Mouse (Mus musculus) cerebellum, adult 8-10 months (tissue): ENCODE measurements around the gene Tjap1.

ENCODE experiments used
- DNase-seq: peaks from one replicate; pipeline ENCODE4 v3.0.0; 2022

Tjap1 gene

DNA sequence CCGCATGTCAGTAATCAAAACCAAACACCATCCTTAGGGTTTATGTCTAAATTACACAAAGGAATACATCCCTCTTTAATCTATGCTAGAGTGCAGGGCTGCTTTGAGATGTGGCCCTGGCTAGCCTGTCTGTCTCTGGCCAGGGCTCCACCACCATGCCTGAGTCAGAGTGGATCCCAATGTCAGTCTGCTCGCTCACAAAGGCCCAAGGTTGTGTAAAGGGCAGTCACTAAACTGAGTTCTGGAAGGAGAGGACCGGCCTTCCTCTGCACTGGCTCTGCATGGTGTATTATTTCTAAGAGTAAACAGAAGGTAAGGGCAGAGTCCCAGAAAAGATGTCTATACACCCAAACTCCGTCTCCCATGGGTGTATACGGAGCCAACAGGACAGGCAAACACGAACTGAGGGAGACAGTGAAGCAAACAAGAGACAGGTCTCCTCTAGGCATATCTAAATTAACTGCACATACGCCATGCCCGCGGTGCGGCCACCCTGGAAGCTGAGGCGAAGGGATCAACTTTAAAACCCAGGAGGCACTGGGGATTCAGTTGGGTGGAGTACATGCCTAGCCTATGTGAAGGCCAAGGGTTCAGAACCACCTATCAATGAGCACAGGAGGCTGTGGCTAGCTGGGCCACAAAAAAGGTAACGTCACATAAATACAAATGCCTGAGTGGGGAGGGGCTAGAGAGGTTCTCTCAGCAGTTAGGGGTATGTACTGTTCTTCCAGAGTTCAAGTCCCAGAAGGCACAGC, 4.6 kb downstream of the Tjap1 start:
- DNase-seq, result no peak

GRCm38 (mm10) chr17:46277586-46277985, 5.2 kb downstream of the Tjap1 start:
- DNase-seq, result no peak

DNA sequence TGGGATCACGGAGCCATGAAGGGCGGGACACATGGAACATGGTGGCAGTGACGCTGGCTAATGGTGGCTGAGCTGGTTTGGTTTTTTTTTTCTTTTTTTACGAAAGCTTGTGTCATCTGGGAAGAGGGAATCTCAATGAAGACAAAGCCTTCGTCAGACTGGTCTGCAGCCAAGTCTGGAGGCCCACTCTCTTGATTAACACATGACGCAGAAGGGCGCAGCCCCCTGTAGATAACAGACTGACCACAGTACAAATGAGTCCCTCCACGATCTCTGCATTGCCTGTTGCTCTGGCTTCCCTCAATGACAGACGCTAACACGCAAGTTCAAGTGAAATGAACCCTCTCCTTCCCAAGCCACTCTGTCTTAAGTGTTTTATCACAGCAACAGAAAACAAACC, 7.3 kb downstream of the Tjap1 start:
- no peak for DNase-seq

- no peak for DNase-seq
These were observed 7.8 kb downstream of the Tjap1 start for GRCm38 (mm10) chr17:46275034-46275433.

DNA sequence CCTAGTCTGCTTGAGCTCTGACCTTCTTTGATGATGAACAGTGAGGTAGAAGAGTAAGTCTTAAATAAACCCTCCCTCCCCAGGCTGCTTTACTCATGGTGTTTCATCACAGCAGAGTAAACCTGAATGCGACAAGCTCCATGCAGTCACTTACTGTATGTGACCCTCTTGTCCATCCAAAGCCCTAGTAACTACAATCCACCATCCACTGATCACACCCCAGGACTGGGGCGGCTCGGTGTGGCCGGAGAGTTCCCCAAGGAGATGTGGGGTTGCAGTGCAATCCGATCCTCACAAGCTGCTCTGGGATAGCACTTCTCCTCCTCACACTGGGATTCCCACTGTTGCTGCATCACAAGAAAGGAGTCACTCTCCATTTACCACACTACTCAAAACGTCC, 8.4 kb downstream of the Tjap1 start:
- no peak for DNase-seq

DNA sequence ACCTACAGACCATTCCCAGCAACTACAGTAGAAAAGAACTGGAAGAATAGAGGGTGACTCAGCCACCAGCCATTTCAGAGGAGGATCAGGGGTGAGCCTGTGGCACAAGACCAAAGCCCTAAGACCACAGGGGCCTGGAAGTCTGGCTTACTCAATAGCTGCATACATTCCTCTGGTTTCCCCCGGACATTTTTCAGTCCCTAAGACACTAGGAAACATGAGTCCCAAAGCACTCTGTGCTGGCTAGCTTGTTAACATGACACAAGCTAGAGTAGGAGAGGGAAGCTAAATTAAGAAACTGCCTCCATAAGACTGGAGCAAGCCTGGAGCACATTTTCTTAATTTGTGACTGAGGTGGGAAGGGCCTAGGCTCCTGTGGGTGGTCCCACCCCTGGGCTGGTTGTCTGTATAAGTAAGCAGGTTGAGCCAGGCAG, 9.0 kb downstream of the Tjap1 start:
- no peak for DNase-seq

DNA sequence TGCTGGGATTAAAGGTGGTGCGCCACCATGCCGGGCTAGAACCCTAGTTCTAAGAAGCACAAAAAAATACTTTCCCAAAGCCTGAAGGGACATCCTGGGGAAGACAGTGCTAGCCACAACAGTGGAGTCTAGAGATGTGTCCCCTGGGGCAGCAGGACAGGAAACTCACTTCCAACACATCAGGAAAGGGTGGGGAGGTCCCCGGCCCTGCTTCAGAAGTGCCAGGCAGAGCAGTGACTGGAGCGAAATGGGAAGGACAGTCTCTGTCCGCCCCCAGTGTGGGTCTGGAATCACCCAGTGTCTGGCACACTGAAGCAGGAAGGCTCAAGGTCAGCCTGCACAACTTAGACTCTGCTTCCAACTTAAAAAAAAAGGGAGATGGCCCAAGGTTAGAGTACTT, 10.2 kb downstream of the Tjap1 start:
- DNase-seq, result no peak

- no peak for DNase-seq
These were observed 10.8 kb downstream of the Tjap1 start for GRCm38 (mm10) chr17:46272058-46272457.

DNA sequence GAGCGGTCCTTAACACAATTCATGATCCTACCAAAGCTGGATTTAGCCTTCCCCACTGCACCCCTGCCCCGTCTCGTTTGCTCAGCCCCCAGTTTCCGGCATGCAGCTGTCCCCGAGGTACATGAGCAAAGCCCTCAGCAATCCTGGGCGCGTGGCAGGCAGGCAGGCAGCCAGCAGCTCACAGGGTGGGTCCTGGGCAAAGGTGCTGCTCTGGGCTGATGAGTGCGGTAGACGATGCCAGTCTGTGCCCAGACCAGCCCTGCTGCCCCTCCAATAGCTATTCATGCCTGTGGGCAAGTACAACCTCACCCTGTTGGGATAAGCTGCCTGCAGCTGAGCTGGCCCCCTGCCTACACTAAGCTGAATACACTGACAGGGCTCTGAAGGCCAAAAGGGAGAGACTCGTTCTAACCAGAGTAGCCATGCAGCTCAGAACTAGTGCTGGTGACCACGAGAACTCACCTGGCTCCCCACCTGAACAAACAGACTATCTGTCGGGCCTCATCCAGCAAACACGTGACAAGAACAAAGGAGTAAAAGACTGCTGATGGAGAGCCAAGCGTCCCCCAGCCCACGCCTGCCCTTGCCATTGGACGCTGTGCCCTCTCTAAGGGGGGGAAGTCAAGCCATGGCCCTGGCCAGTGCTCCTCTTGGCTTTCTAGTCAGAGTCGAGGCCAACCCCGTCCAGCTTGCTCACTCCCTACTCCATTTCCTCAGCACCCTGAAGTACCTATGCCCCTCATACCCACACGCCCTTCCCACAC, 12.9 kb downstream of the Tjap1 start:
- no peak for DNase-seq

- DNase-seq, result no peak
These were observed 14.7 kb downstream of the Tjap1 start for GRCm38 (mm10) chr17:46268026-46268720.

GRCm38 (mm10) chr17:46267511-46267910, 15.3 kb downstream of the Tjap1 start:
- no peak for DNase-seq

GRCm38 (mm10) chr17:46266986-46267385, 15.8 kb downstream of the Tjap1 start:
- DNase-seq, result no peak

DNA sequence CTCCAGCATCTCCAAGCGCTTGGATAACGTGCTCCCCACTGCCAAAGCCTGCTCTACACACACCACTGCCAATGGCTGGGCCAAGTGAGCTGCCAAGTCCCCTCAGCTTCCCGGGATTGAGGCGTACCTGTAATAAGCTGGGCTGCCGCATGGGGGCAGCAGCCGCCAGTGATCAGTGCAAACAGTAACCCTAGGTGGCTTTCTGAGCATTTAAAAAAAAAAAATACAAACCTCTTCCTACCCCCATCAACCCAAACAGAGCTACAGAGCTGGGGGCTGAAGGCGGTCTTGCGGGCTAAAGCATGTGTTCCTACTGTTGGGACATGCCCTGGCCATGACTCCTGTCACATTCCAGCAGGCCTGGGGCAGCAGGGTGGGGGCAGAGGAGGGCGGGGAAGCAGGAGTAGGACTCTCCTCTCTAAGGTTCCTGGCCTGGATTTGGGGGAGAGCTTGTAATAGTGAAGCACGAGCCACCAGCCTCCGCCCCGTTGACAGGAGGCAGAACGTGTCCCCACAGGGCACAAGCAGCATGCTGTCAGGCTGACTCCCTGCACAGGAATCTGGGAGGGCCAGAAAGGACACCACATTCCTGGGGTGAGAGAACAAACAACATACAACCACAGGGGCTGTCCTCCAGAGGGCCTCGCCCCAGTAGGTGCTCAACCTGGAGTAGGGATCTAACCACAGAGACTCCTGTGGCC, 16.8 kb downstream of the Tjap1 start:
- DNase-seq, result peak; percentile 86

DNA sequence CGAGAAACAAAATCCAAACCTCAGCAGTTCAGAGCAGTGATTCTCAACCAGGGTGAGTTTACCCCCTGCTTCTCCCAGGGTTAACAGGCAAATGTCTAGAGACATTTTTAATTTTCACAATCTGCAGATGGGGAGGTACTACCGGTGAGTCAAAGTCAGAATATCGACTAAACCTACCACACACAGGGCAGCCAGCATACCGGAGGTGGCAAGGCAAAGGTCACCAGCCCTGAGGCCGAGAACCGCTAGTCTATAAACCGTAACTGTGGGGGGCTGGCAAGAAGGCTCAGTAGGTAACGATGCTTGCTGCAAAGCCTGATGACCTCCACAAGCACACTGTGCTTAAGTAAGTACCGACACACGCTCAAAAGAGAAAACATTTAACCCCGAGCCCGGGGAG, 17.3 kb downstream of the Tjap1 start:
- DNase-seq, result no peak

DNA sequence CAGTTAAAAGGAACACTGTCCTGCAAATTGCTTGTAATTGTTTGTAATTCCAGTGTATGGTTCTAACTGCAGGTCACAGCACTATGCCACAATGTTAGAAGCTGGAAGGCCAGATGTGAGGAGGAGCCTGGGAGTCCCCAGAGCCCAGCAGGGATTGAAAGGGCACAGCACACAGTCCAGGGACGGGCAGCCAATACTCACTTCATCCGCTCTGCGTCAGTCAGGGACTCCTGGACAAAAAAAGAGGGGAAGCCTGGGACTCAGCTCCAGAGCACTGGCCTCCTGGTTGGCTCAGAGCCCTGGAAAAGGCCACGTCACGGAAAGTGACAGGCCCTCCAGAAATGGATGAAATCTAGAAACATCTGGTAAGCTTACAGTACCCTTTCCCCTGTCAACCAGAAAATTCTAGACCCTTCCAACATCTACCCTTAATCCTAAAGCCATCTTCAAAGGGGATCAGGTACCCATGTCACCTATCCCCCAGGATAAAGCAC, 20.6 kb downstream of the Tjap1 start:
- no peak for DNase-seq

DNA sequence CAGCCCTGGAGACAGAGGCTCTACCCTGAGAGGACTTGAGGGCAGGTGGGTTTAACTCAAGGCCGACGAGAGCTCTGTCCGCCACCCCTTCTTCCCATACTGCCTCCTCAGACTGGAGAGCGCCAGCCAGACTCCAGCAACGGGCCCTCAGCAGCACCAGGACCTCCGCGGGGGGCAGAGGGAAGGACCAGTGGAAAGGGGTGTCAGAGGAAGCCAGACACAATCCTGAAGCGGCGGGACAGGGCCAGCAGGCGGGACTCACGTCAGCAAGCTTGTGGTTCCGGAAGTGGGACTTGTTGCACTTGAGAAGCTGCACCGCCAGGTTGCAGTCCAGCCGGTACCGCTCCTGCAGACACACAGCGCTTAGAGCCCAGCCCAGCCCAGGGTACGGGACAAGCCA, 23.2 kb downstream of the Tjap1 start:
- no peak for DNase-seq

- no peak for DNase-seq
These were observed 24.4 kb downstream of the Tjap1 start for GRCm38 (mm10) chr17:46258279-46259053.

DNA sequence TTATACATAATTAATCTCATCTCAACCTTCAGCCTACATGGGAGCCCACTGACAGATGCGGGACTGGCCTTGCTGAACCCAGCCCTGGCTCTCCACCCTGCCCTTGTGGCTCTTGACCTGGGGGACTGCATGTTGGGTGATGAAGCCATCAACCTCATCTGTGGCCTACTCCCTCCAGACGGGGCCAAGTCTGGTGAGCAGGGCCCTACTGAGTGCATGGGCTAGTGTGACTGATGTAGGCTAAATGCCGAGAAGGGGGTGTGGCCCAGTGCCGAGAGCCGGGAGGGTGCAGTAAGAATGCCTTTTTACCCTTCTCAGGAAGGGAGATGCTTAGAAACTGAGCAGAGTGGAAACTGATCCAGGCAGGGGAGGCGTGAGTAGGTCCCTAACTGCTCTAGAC, 27.7 kb downstream of the Tjap1 start:
- DNase-seq, result no peak

- DNase-seq, result peak; percentile 54
These were observed 28.7 kb downstream of the Tjap1 start for GRCm38 (mm10) chr17:46254106-46254505.

DNA sequence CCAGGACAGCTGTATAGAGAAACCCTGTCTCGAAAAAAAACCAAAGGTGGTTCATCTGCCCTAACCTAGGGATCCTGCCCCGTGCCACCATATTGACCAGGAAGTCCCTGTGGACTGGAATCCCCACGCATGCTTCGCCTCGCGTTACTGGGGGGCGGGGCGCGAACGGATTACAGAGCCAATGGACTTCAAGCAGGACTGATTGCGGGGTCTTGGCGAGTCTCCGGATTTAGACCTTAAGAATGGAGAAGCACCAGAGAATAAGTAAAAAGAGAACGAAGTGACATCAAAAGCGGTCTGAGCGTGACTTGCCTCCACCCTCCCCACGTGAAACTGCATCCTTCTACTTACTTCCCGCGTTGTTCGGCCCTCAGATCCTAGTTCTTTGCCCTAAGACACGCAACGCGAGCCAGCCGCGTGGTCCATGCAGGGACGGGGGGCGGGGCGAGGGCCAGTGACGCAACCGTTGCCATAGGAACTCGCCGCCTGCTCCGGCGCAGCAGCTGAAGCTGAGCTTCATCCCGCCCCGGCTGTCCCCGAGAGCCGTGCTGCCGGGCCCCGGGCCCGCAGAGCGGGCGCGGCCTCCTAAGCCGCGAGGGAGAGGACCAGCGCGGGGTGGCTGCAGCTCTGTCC, 29.3 kb downstream of the Tjap1 start, which contains the start of gene Lrrc73:
Gene Lrrc73, plus strand, starts transcription at position 80 of the 633 bp plus-strand sequence.
- peak; percentile 90 for DNase-seq
